Mouse (Mus musculus): ENCODE measurements around the gene Ndufaf7.
A peak's percentile ranks its signal among the peaks of the same experiment; 100 is the strongest.

Gene Ndufaf7

DNA sequence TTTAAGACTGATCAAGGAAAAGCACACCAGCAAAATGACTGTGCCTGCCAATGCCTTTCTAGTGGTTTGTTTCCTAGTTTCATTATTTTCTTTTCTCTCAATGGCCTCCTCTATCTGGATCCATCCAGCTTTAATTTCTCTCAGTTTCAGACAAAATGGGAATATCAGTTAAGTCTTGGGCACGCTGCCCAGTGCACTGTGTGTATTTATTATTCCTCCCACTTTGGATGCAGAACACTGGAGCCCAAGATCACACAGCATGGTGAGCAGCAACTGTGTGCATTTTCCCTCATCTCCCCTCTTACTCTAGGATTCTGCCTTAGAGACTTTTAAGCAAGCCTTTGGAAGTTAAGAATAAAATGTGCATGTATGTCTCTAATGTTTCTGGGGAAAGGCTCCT, 27.5 kb downstream of the Ndufaf7 start:
- peak; percentile 68 to 74 for DNase-seq (ENCODE audit: low spot score in 2 of 2)

DNA sequence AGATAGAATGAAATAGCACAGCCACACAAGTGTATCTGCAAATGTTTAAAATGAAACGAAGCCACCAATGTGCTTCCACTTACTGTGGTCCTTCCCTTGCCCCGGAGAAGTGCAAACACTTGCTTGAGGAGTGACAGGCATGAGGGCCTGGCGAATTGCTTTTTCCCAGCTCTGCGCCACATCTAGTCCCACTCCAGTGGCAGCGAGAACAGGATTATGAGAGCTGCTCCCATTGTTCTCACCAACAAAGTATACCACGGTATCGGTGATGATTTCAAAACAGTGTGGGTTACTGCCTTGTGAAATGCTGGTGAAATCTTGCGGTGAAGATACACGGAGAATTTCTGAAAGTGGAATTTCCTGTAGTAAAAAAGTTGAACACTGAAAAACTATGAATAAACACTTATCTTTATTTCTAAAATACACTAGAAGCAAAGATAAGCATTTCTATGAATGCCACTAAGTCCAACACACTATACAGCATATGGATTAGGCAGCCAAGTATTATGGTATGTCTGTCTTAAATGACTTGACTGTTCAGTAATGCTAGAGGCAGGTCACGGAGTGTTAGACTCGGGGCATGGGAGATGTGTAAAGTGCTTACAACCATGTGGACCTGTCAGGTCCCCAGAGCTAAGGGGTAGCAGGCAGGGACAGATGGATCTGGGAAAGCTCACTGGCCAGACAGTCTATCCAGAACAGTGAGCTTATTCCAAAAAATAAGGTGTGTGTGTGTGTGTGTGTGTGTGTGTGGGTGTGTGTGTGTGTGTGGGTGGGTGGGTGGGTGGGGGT, 29.4 kb downstream of the Ndufaf7 start:
- no peak for DNase-seq (ENCODE audit: low spot score in 2 of 2)

DNA sequence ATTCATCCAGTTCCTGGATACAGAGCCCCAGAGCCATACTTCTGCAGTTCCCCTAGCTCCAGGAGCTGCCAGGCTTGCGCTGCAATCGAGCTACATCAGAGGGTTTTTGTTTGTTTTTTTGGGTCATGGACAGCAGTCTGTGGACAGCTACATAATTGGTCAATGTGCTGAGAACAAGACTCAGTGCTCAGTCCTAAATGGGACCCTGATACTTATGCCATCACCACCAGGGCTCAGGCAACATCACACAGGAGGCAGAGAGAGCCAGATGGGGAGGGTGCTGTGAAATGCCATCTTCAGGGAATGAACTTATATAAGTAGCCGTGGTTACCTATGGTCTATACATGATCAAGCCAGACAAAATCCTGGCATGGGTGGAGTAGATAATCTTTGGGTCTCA, 31.6 kb downstream of the Ndufaf7 start:
- no peak for DNase-seq (ENCODE audit: low spot score in 2 of 2)

DNA sequence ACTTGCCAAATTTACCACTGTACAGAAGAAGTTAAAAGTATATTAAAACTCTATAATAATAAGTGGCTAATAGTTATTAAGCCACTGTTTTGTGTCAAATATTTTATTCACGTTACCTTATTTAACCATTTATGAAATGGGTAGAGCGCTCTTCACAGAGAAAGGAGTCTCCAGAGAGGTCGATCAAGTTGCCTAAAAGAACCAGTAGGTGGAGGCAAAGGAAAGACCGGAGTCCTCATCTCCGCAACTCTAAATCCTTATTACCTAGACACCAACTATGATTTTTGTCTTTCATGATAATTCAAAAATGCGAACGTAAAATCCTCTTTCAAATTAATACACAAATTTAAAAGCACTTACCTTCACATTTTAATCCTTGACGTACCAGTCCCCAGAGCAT, 46.2 kb downstream of the Ndufaf7 start:
- no peak for DNase-seq (ENCODE audit: low spot score in 2 of 2)

DNA sequence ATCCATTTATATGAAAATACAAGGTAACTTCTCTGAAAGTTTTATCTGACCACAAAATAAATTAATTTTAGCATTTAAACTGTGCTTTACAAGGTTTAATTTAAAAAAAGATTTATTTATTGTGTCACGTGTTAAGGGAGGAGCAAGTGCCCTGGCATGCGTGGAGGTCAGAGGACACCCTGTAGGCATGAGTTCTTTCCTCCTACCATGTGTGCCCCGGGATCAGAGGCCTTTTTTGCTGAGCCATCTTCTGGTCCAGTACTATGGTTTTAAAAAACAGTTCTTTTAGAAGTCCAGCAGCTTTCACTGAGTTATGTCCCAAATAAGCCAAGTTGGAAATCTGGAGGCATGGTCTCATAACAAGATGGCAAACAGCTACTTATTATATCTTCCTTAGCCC, 46.8 kb downstream of the Ndufaf7 start:
- no peak for DNase-seq (ENCODE audit: low spot score in 2 of 2)

DNA sequence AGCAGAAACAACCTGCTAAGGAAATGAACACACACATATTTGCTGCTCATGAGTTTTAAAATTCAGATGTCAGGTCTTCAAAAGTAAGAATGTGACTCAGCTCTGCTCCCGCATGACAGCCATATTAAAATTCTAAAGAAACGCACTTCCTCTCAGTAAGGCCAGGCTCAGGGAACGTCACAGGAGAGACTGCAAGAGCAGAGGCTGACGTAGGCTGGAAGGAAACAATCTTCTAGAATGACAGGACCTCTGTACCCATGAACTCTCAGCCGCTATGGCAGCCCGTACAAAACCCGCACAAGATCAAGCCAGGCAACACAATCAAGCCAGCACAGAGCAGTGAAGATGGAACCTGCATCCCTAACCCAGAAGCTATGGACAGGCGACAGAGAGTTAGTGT, 52.1 kb downstream of the Ndufaf7 start:
- DNase-seq (ENCODE audit: low spot score in 2 of 2) = no peak

DNA sequence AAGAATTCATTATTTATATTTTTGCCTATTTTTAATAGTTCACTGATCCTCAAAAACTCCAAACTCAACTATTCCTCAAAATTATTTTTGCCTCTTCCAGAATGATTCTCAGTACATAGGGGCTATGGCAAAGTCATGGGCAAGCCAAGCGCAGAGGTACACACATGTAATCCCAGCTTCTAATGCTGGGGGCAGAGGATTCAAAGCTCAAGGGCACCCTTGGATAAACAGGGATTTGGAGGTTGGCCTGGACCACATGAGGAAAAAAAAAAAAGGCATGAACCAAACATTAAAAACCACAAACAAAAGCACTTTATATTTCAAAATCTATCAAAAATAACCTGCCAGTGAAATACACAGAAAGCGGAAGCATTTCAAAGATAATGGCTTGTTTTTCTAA, 54.6 kb downstream of the Ndufaf7 start:
- DNase-seq (ENCODE audit: low spot score in 2 of 2) = no peak

DNA sequence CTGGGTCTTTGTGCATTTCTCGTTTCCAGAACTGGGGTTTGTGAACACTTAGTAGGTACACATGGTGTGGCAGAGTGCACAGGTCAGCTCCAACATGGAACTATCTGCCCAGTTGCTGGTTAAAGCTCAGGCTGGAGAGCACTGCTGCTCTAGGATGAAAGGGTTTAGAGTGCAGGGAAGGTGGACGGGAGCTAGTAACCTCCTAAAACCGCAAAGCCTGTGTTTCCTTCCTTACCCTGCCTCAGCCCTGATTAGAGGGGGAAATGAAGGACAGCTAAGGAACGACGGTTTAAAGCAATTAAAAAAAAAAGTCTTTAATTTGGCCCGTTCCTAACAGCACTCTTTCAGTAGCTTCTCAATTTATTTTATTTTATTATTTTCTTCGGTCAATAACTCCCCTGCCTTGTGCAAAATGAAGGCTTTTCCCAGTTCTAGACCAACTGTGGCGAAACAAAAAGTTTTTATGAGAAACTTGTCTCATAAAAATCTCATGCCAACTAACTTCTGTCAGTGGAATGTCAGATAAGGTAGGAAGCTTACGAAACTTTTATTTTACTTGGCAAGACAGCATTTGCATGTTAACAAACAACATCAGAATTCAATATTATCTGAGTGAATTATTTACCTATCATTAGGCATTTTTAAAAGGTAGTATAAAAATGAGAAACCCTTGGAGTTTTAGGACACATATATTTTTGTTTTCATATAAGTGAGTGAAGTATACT, 55.5 kb downstream of the Ndufaf7 start:
- no peak for DNase-seq (ENCODE audit: low spot score in 2 of 2)

DNA sequence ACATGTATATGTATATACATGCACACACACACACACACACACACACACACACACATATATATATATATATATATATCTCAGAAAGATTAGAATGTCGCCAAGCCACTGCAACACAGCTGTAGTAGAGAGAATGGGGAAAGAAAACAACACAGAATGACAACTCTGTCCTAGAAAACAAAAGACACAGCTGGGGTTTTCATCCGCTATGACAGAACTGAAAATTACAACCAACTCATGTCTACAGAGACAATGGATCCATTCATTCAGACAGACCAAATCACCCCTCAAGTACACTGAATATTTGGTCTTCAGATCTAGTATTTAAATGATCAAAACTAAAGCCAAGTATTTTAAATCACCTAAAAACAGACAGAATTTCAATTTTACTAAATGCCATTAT, 56.7 kb downstream of the Ndufaf7 start:
- no peak for DNase-seq (ENCODE audit: low spot score in 2 of 2)

DNA sequence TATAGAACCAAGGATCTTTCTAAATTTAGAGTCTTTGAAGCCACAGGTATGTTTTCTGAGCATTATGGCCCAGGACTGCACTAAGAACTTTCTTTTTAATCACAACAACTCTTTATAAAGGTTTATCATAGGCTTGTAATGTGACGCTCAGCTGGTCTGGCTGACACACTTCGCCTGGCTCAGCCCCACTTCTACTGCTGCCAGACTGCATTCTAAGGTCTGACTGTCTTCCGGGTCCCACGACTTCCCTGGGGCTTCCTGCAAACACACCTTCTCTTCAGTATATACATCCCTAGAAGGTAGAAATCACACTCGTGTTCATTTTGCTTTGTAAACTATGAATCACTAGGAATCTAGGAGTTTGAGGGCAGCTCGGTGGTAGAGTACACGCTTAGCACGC, 57.4 kb downstream of the Ndufaf7 start:
- DNase-seq (ENCODE audit: low spot score in 2 of 2) = no peak

DNA sequence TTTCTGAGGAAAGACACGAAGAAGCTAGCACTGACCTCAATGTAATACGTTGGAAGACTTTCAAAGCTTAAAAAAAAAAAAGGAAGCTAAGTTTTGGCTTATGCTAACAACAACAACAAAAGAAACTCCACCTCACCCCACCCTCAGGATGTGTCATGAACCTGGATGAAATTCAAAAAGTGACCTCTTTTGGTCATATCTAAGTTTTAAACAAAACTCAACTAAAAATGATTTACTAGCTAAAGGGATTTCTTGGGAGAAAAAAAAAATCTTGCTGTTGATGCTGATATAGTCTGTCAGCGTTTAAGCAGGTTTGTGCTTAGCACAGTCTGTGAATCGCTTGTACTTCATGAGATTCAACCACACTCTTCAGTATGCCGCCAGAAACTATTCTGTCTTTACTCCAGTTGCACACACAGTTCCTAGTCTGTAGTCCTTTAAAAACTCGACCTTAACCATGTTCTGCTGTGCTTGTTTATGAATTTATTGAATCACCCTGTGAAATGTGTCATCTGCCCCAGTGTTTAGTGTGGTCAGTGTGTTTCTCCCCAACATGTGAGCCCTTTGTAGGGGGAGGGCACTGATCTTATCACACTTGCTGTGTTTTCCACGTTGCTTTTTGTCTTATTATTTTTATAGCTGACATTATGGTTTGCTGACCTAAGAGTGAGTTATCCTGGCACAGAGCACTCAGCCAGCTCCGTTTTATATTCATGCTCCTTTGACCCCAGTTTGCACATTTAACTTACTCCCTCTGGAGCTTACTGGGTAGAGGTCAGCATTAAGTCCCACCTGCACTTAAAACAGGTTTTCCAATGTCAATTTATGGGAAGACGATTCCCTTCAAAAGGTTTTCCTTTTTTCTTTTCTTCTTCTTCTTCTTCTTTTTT, 58.2 kb downstream of the Ndufaf7 start:
- no peak for DNase-seq (ENCODE audit: low spot score in 2 of 2)
